Mouse (Mus musculus): Measurements from ENCODE around the gene Galns. TPM values are rescaled to one million over a fixed set of nuclear protein-coding genes. Genes with fewer than 3 reads are reported as not detected.

Gene Galns
- polyA plus RNA-seq, 1 experiment from 2014 or later = 8.2 TPM

GRCm38 (mm10) chr8:122644175-122644954, 33.1 kb upstream of the Galns start:
- ATAC-seq (ENCODE audit: insufficient read depth) = no peak
- Histone ChIP-seq H3K4me2 (no peak overlapping the region), H3K27ac (replicated peaks) (no peak overlapping the region), H3K4me3 (replicated peaks) (no peak overlapping the region), H3K36me3 (replicated peaks) (peaks cover 40% of the 10 kb centered on the region), H3K27me3 (no peaks in the 10 kb centered on the region), H3K9ac (no peak overlapping the region), H3K9me3 (replicated peaks) (no peaks in the 10 kb centered on the region), H3K4me1 (replicated peaks) (peaks cover 11% of the 10 kb centered on the region; the same call in 1 of the 2 replicates)
- 70% methylated on average over 6 of the region's 6 CpGs for WGBS (ENCODE audit: insufficient replicate concordance)

- Histone ChIP-seq H3K9ac (no peak overlapping the region), H3K4me3 (replicated peaks) (no peak overlapping the region), H3K4me2 (no peak overlapping the region), H3K27ac (replicated peaks) (no peak overlapping the region), H3K4me1 (replicated peaks) (peaks cover 20% of the 10 kb centered on the region), H3K27me3 (no peaks in the 10 kb centered on the region), H3K36me3 (replicated peaks) (peaks cover 44% of the 10 kb centered on the region), H3K9me3 (replicated peaks) (no peaks in the 10 kb centered on the region)
- no peak for ATAC-seq (ENCODE audit: insufficient read depth)
- WGBS (ENCODE audit: insufficient replicate concordance) = 69% methylated on average over 9 of the region's 9 CpGs
Measured at GRCm38 (mm10) chr8:122642071-122642470, 30.8 kb upstream of the Galns start.

- Histone ChIP-seq H3K9me3 (replicated peaks) (no peaks in the 10 kb centered on the region), H3K9ac (no peak overlapping the region), H3K4me3 (replicated peaks) (no peak overlapping the region), H3K36me3 (replicated peaks) (peaks cover 45% of the 10 kb centered on the region), H3K27ac (replicated peaks) (no peak overlapping the region), H3K27me3 (no peaks in the 10 kb centered on the region), H3K4me1 (replicated peaks) (peaks cover 27% of the 10 kb centered on the region), H3K4me2 (no peak overlapping the region)
- WGBS (ENCODE audit: insufficient replicate concordance) = 89% methylated on average over 15 of the region's 15 CpGs
- ATAC-seq (ENCODE audit: insufficient read depth) = no peak
Measured at GRCm38 (mm10) chr8:122641406-122641805, 30.1 kb upstream of the Galns start.

- Histone ChIP-seq H3K4me3 (replicated peaks) (no peak overlapping the region), H3K36me3 (replicated peaks) (peaks cover 44% of the 10 kb centered on the region), H3K9me3 (replicated peaks) (no peaks in the 10 kb centered on the region), H3K27me3 (no peaks in the 10 kb centered on the region), H3K4me2 (no peak overlapping the region), H3K27ac (replicated peaks) (no peak overlapping the region), H3K9ac (no peak overlapping the region), H3K4me1 (replicated peaks) (peaks cover 33% of the 10 kb centered on the region)
- no peak for ATAC-seq (ENCODE audit: insufficient read depth)
- 84% methylated on average over 4 of the region's 4 CpGs for WGBS (ENCODE audit: insufficient replicate concordance)
Measured at GRCm38 (mm10) chr8:122640825-122641224, 29.6 kb upstream of the Galns start.

- no peak overlapping the region for H3K9ac ChIP-seq
- no peak overlapping the region for H3K4me3 ChIP-seq (replicated peaks)
- H3K4me1 ChIP-seq (replicated peaks) = peaks cover 42% of the 10 kb centered on the region
- no peak overlapping the region for H3K4me2 ChIP-seq
- H3K9me3 ChIP-seq (replicated peaks) = no peaks in the 10 kb centered on the region
- H3K27me3 ChIP-seq = no peaks in the 10 kb centered on the region
- 68% methylated on average over 16 of the region's 16 CpGs for WGBS (ENCODE audit: insufficient replicate concordance)
- ATAC-seq (ENCODE audit: insufficient read depth) = no peak
- no peak overlapping the region for H3K27ac ChIP-seq (replicated peaks)
- peaks cover 47% of the 10 kb centered on the region for H3K36me3 ChIP-seq (replicated peaks)
Measured at GRCm38 (mm10) chr8:122639521-122640248, 28.4 kb upstream of the Galns start.

- Histone ChIP-seq H3K27ac (replicated peaks) (no peak overlapping the region), H3K9me3 (replicated peaks) (no peaks in the 10 kb centered on the region), H3K36me3 (replicated peaks) (peaks cover 57% of the 10 kb centered on the region), H3K27me3 (no peaks in the 10 kb centered on the region), H3K4me2 (no peak overlapping the region), H3K4me1 (replicated peaks) (peaks cover 42% of the 10 kb centered on the region), H3K9ac (no peak overlapping the region), H3K4me3 (replicated peaks) (no peak overlapping the region)
- WGBS (ENCODE audit: insufficient replicate concordance) = 85% methylated on average over 16 of the region's 16 CpGs
- no peak for ATAC-seq (ENCODE audit: insufficient read depth)
Measured at GRCm38 (mm10) chr8:122638601-122639000, 27.3 kb upstream of the Galns start.

- ATAC-seq (ENCODE audit: insufficient read depth) = no peak
- no peaks in the 10 kb centered on the region for H3K27me3 ChIP-seq
- peaks cover 65% of the 10 kb centered on the region for H3K36me3 ChIP-seq (replicated peaks)
- H3K27ac ChIP-seq (replicated peaks) = peak overlapping the region; percentile 86; the same call in 1 of the 2 replicates
- no peak overlapping the region for H3K4me3 ChIP-seq (replicated peaks)
- peaks cover 42% of the 10 kb centered on the region for H3K4me1 ChIP-seq (replicated peaks)
- H3K4me2 ChIP-seq = peak overlapping the region; percentile 50; the same call in 1 of the 2 replicates
- WGBS (ENCODE audit: insufficient replicate concordance) = 88% methylated on average over 9 of the region's 9 CpGs
- no peak overlapping the region for H3K9ac ChIP-seq
- no peaks in the 10 kb centered on the region for H3K9me3 ChIP-seq (replicated peaks)
Measured at GRCm38 (mm10) chr8:122637230-122637629, 26.0 kb upstream of the Galns start.

GRCm38 (mm10) chr8:122636803-122637175, 25.5 kb upstream of the Galns start:
- ATAC-seq (ENCODE audit: insufficient read depth) = no peak
- no peaks in the 10 kb centered on the region for H3K27me3 ChIP-seq
- 0 out of 2 replicates have a peak overlapping the region, but pooled peaks have one; percentile 11 for H3K9ac ChIP-seq
- peak overlapping the region; percentile 50 for H3K4me2 ChIP-seq
- no peaks in the 10 kb centered on the region for H3K9me3 ChIP-seq (replicated peaks)
- peaks cover 42% of the 10 kb centered on the region for H3K4me1 ChIP-seq (replicated peaks)
- 58% methylated on average over 9 of the region's 9 CpGs for WGBS (ENCODE audit: insufficient replicate concordance)
- H3K36me3 ChIP-seq (replicated peaks) = peaks cover 65% of the 10 kb centered on the region
- peak overlapping the region; percentile 86 for H3K27ac ChIP-seq (replicated peaks)
- no peak overlapping the region for H3K4me3 ChIP-seq (replicated peaks)

GRCm38 (mm10) chr8:122635878-122636802, 24.9 kb upstream of the Galns start:
- H3K4me2 ChIP-seq = peak overlapping the region; percentile 50
- no peaks in the 10 kb centered on the region for H3K9me3 ChIP-seq (replicated peaks)
- H3K36me3 ChIP-seq (replicated peaks) = peaks cover 64% of the 10 kb centered on the region
- H3K27ac ChIP-seq (replicated peaks) = peak overlapping the region; percentile 86
- H3K4me3 ChIP-seq (replicated peaks) = no peak overlapping the region; the same call in 1 of the 2 replicates
- H3K9ac ChIP-seq = peak overlapping the region; percentile 11; the same call in 1 of the 2 replicates
- no peaks in the 10 kb centered on the region for H3K27me3 ChIP-seq
- 38% methylated on average over 14 of the region's 14 CpGs for WGBS (ENCODE audit: insufficient replicate concordance)
- ATAC-seq (ENCODE audit: insufficient read depth) = peak; percentile 91
- peaks cover 42% of the 10 kb centered on the region for H3K4me1 ChIP-seq (replicated peaks)

GRCm38 (mm10) chr8:122633205-122633604, 21.9 kb upstream of the Galns start:
- no peak overlapping the region for H3K4me3 ChIP-seq (replicated peaks)
- no peaks in the 10 kb centered on the region for H3K9me3 ChIP-seq (replicated peaks)
- H3K27ac ChIP-seq (replicated peaks) = 0 out of 2 replicates have a peak overlapping the region, but pooled peaks have one; percentile 2
- H3K9ac ChIP-seq = no peak overlapping the region
- no peak overlapping the region for H3K4me2 ChIP-seq
- H3K4me1 ChIP-seq (replicated peaks) = peaks cover 28% of the 10 kb centered on the region
- peaks cover 6% of the 10 kb centered on the region; the same call in 1 of the 2 replicates for H3K27me3 ChIP-seq
- ATAC-seq (ENCODE audit: insufficient read depth) = no peak
- H3K36me3 ChIP-seq (replicated peaks) = peaks cover 70% of the 10 kb centered on the region
- WGBS (ENCODE audit: insufficient replicate concordance) = 85% methylated on average over 14 of the region's 14 CpGs

All from liver, embryonic 15.5 days (tissue).